Mouse (Mus musculus): ENCODE data around the gene Odf3l2.

Gene Odf3l2

GRCm38 (mm10) chr10:79670071-79670888, 24.7 kb upstream of the Odf3l2 start:
- DNase-seq (ENCODE audit: low spot score) = no peak

DNA sequence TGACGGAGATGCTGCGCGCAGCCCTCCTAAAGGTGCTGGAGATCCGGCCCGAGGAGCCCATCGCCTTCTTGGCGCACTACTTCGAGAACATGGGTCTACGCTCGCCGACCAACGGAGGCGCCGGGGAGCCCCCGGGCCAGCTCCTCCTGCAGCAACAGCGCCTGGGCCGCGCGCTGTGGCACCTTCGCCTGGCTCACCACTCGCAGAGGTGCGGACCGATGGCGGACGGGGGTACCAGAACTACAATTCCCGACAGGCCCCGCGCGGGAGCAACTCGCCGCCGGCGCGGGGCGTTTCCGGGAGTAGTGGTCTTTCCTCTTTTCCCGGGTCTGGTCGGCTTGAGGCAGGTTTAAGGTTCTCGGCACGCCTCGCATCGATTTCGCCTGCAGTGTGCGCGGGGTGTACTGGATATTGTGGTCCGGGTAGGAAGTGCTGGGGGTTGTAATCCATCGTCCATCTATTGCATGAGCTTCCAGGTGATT, 24.1 kb upstream of the Odf3l2 start:
- DNase-seq (ENCODE audit: low spot score) = no peak

GRCm38 (mm10) chr10:79668771-79669575, 23.4 kb upstream of the Odf3l2 start, which contains the start of gene Tpgs1:
TSS of gene Tpgs1 (plus strand) at chr10:79669369.
- DNase-seq (ENCODE audit: low spot score) = peak; percentile 93

GRCm38 (mm10) chr10:79668076-79668475, 22.5 kb upstream of the Odf3l2 start:
- no peak for DNase-seq (ENCODE audit: low spot score)

DNA sequence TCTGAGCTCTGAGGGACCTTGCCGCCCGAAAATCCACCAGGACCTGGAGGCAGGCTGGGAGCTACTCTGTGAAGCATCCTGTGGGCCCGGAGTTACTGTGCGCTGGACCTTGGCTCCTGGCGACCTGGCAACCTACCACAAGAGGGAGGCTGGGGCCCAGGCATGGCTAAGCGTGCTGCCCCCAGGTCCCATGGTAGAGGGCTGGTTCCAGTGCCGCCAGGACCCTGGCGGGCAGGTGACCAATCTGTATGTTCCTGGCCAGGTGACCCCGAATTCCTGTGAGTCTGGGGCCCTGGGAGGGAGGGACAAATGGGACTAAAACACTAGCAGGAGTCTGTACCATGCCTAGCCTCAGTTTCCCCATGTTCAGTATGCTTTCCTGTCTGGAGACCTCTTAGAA, 21.0 kb upstream of the Odf3l2 start:
- DNase-seq (ENCODE audit: low spot score) = no peak

DNA sequence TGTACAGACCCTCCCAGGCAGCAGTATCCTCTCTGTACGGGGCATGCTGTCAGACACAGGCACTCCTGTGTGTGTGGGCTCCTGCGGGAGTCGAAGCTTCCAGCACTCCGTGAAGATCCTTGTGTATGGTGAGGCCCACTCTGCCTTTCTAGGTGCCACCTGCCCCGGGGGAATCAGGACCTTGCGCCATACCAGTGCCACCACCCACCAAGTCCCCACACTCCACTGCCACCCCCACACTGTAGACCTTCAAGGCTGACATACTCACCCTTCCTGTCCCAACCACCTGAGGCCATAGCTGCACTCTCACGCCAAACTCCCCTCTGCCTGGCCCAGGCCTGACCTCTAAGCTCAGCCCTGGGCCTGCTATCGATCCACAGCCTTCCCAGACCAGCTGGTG, 19.5 kb upstream of the Odf3l2 start:
- no peak for DNase-seq (ENCODE audit: low spot score)

- DNase-seq (ENCODE audit: low spot score) = no peak
Measured at GRCm38 (mm10) chr10:79664131-79664665, 18.7 kb upstream of the Odf3l2 start, which contains the start of gene Madcam1. TSS of gene Madcam1 (plus strand) at chr10:79664559.

DNA sequence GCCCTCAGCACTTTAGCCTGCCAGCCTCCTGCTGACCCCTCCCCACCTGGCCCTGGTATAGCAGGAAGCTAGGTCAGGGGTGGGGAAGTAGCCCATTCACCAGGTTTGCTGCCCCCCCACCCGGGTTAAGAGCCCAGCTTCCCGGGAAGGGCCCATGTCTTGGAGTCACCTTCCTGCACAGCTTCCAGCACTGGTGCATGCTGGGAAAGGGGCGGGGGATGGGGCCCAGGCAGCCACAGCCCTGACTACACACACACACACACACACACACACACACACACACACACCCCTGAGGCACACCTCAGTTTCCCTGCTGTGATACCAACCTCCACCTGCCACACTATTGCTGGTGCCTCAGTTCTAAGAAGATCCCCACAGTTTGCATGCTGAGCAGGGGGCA, 16.3 kb upstream of the Odf3l2 start:
- no peak for DNase-seq (ENCODE audit: low spot score)

- no peak for DNase-seq (ENCODE audit: low spot score)
Measured at GRCm38 (mm10) chr10:79660298-79660697, 14.8 kb upstream of the Odf3l2 start.

DNA sequence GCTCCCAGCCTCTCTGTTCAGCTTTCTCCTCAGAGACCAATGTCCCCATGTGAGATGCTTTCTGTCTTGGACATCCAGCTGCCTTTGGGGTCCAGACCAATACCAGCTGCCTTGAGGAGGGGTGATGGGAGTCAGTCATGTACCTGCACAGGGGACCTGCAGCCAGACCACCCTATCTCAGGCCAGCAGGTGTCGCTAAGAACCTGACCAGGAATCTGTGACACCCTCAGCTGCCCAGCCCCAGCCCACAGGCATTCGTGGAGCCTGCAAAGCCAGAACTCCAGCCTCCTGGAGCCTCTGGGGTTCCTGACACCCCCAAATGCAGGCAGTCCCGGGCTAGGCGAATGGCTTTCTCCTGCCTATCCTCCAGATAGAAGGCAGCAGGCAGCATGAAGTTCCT, 13.3 kb upstream of the Odf3l2 start:
- DNase-seq (ENCODE audit: low spot score) = no peak

DNA sequence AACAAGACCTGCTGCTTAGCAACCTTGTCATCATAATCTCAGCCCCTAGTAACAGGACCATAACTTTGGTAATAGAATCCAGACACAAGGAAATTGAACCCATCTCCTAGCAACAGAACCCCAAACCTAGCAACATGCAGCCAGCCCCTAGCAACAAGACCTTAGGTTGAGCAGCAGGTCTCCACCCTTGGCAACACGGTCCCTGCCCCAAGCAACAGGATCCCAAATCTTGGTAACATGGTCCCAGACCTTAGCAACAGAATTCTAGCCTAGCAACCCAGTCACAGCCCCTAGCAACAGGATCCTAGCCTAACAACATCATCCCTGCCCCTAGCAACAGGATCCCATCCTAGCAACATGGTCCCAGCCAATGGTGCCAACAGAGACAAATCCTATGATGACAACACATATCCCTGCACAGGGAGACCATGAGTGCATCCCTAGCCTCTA, 9.4 kb upstream of the Odf3l2 start:
- DNase-seq (ENCODE audit: low spot score) = no peak

DNA sequence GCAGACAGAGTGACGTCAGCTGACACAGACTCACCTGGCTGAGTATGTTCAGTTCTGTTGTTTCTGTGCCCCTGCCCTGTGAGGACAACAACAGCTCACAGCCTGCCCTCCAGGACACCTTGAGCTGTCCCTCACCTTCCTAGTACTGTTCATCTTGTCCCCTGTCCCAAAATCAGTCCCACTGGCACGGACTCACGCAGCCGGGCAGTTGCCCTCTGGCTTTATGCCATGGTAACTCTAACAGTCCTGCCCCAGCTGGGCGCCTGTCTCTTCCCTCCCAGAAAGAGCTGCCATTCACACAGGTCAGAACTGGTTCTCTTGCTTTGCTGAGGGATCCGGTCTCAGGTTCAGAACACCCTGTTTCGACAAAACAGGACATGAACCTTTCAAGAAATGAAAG, 7.3 kb upstream of the Odf3l2 start:
- DNase-seq (ENCODE audit: low spot score) = no peak

- no peak for DNase-seq (ENCODE audit: low spot score)
Measured at GRCm38 (mm10) chr10:79649070-79649751, 3.7 kb upstream of the Odf3l2 start.

DNA sequence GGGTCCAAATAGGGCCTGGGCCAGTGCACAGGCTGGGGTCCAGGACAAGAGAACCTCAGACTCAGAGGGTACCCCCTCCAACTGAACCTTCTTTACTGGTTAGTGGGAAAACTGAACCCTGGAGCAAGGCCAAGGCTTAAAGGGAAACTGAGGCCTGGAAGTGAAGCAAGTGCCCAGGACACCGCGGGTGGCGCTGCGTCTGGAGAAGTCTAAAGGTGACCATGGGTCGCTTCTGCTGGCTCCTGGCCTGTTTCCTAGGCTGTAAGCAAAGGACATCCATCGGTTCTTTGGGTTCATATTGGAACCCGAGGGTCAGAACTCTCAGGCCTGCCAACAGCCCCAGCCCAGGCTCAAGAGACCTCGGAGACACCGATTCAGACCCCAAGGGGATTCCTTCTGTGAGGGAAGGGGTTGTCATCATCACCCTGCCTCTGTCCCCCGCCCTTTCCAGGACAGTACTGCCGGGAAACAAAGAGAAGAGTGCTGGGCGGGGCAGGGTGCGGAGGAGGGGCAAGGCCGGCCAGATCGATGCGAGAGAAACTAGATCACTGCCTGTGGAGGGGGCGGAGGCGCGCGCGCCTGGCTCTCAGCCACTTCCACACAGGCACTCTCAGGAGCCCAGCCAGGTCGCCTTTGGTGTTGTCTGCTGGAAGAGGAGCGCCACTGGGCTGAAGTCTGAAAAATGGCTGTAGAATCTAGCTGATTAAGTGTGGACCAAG, 6.9 kb downstream of the Odf3l2 start:
- DNase-seq (ENCODE audit: low spot score) = no peak

DNA sequence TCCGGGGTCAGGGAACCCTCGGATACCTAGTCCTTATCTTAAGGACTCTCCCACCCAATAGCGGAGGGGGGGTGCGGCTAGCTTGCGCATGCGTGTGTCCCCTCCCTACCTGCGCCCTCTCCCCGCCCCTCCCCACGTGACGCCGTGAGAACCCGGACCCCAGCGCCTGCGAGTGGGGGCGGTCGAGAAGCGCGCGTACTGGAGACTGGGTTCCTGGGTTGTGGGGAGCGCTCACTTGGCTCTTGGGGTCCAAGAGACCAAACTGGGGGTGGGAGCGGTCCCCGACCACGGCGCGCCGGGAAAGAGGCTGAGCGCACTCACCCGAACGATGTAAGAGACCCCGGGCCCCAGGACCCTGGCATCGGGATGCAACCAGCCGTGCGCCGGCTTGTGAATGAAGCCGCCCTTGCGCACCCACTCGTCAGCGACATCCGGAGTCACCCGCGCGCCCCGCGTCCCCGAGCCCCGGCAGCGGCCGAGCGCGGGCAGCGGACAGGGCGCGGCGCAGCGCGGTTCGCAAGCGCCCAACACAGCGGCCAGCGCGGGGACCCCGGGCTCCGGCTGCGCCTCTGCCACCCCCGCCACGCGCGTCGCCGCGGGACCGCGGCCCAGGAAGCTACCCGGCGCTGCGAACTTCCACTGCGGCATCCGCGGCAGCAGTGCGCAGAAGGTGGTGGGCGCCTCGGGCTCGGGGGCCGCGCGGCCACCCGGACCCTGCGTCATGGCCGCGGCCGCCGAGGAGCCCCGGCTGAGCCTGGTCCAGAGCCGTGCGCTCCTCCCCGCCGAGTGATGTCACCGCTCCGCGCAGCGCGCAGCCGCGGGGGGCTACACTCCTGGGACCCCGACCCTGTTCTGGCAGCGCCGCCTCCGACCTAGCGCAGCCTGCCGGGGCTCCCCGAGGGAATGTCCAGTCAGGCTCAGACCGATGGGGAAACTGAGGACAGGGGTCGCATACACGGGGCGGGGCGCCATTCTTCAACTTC, 8.1 kb downstream of the Odf3l2 start, which contains the start of gene Shc2:
Gene Shc2, minus strand, starts transcription at position 791 of the 983 bp plus-strand sequence.
- DNase-seq (ENCODE audit: low spot score) = peak; percentile 68

- no peak for DNase-seq (ENCODE audit: low spot score)
Measured at GRCm38 (mm10) chr10:79636287-79636686, 9.3 kb downstream of the Odf3l2 start.

GRCm38 (mm10) chr10:79633006-79633777, 12.3 kb downstream of the Odf3l2 start:
- DNase-seq (ENCODE audit: low spot score) = no peak

DNA sequence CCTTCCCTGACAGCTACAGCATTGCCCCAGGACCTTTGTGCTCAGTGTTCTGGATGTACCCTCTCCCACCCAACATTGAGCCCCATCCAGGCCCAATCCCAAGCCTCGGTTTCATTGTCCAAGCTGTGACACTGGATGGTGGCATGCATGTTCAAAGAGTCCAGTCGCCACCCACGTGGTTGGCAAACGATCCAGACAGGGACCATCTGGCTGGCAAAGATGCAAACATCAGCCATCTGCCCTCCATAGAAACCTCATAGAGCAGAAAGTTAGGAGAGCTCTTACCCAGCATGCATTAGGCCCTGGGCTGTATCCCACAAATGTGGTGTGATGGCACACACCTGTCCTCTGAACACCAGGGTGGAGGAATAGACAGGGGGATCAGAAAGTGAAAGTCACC, 14.1 kb downstream of the Odf3l2 start:
- DNase-seq (ENCODE audit: low spot score) = no peak

DNA sequence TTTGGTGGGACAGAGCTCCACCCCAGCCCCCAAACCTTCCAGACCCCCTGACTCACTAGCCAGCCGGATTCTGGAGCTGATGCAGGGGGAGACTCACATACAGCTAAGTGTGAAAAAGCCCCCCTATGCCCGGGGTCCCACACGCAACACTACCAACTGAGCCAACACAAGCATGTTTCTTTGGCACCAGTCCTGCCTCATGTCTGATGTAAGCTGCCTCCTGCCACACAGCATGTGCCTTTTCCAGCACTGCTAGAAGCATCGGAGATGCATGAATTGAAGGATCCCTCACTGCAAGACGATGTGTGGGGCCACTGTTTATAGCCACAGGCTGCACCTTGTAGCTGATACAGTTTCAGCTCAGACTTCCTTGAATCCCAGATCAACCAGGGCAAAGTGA, 17.2 kb downstream of the Odf3l2 start:
- DNase-seq (ENCODE audit: low spot score) = no peak
